Mouse (Mus musculus) erythroblast, embryonic 14.5 days (primary cell): ENCODE measurements around the gene Mettl16.

ENCODE experiments used
- GATA1 ChIP-seq: IDR thresholded peaks from 2 replicates; pipeline ENCODE4 v1.6.1; 2012; ENCODE audit warnings: low read length, inconsistent platforms, mixed read lengths
- TAL1 ChIP-seq: IDR thresholded peaks from 3 replicates; pipeline ENCODE4 v1.6.1; 2012; ENCODE audit warnings: low read length, inconsistent platforms, mixed read lengths

DNA sequence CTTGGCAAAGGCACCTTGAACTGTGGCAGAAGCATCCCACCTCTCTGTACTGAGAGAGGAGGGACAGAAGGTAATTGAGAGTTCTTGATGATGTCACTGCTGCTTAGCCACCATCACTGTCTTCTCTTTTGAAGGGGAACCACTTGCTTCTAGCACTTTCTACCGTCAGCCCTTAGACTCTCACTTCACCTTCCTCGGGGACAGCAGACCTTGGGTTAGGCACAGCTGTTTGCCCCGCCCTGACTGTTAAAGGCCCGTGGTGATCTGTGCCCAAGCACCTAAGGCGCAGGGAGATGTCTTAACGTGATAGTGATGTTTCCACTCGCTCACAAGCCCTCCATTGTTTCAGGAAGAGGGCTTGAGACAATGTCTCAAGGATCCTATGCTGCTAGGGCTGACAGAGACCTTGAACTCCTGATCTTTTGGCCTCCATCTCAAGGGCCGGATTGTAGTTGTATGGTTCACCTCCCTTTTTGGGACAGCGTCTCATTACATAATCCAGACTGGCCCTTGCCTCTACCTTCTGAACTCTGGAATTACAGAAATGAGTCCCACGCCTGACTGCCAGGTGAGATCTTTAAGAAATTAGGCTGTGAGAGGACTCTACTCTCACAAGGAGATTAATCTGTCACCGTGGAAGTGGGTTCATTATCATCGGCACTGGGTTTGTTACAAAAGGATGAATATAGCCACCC is 9.5 kb upstream of the Mettl16 start:
- TF ChIP-seq GATA1 = no peak
- TF ChIP-seq TAL1 = no peak
